Mouse (Mus musculus) mouse embryonic stem cell (cell line): ENCODE results near the gene Fan1.

ENCODE experiments used
- in situ Hi-C, 2 experiments: fragments of 300-500 bp; cut with MboI; formaldehyde crosslinking; loops; 1 replicate in 1 of 2; 3 replicates in 1 of 2; pipeline ENCODE4 v1.14.3; 2019 to 2020; ENCODE audit warnings: low sequenced_read_pairs in 2 of 2, low pct_unique_long_range_greater_than_20kb in 1 of 2, mixed read lengths in 1 of 2; ENCODE audit not compliant: unreplicated experiment in 1 of 2

The Fan1 gene

DNA sequence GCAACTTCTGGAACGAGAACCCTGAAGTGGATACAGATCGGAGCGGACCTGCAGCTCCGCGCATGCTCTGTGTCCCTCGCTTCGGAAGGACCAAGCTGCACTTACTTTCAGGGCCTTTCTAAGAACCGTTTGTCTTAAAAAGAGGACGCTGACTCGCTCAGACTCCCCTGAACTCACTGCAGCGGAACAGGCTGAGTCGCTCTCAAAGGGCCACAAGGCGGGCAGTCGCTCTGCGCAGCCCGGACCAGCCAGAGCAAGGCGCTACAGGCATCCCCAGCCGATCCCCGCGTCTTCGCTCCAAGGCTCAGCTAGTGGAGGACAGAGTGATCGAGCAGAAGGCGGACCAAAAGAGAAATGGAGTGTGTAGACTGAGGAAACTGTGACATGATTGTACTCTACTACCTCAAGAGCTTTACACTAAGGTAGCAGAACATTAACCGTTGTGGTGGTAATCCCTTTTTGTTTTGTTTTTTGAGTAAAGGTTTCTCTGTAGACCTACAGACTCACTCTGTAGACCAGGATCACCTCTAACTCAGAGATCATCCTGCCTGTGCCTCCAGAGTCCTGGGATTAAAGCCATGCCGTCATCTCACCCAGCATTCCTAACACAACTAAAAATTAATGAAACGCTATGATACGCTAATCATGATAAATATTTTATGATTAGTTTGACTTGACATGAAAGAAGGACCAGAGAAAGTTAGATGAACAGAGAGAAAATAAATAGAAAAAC, at the start of gene Fan1:
Fan1 (minus strand) TSS at position 266 of the 733 bp plus-strand sequence.
- in situ Hi-C loops, result no loop called here

DNA sequence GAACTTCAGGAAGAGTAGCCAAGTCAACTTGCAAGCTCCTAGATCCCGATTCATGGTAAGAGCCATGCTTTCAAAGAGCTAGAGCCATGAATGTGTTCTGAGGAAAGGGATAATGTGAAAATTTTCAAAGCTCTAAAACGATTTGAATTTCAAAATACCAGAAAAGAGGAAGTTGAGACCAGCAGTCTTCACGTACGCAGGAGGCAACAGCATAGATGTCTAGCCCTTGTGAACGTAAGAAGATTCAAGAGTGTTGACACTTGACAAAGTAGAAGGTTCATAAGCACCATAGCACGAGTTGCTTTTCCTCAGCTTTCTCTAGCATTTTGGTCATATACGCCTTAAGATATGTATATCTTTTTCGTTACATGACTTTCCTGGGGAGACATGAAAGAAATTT, 30.1 kb upstream of the Fan1 start:
- in situ Hi-C loops, result no loop called here

DNA sequence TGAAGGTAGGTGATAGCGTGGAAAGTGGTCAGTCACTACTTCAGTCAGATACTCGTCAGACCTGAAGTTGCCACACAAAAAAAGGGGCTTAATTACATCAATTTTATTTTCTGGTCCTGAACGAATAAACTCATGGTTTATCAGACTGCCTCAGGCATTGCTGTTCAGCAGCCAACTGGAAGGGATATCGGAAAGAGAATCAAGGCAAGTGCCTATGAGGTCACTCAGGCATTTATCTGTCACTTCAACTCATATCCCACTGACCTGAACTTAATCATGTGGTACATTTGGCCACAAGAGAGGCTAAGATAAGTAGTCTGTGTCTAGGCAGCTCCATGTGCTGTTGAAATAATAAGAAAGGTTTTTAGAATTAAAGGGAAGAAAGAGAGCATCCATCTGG, 28.6 kb upstream of the Fan1 start:
- in situ Hi-C loops, result no loop called here

DNA sequence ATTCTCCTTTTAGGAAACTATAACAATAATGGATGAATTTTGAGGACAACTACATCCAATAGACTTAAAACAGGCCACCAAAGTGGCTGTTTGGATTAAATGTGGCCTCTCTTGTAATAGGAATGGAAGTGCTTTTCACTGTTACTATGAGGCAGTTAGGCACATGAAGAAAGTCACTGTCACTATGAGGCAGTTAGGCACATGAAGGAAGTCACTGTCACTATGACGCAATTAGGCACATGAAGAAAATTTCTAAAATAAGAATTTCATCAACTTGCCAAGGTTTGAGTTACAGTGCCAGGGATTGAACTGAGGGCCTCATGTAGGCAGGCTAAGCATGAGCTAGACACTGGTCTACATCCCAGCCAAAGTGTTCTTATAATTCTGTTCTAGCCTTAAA, 26.8 kb upstream of the Fan1 start:
- in situ Hi-C loops, result no loop called here

DNA sequence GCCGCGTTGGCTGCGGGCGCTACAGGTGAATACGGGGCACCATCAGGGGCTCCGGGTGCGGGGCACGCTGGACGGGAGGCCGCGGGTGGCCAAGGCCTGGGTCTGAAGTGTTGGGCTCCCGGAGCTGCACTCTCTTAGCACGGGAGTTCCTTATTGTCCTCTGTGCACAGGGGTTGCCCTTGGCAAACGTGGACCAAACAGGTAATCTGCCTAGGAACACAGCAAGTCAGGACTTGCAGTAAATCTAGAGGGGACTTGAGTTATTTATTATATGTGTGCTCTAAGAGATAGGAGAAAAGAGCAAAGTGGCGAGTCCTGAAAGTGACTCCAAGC, 18.9 kb upstream of the Fan1 start:
- in situ Hi-C loops, result no loop called here

DNA sequence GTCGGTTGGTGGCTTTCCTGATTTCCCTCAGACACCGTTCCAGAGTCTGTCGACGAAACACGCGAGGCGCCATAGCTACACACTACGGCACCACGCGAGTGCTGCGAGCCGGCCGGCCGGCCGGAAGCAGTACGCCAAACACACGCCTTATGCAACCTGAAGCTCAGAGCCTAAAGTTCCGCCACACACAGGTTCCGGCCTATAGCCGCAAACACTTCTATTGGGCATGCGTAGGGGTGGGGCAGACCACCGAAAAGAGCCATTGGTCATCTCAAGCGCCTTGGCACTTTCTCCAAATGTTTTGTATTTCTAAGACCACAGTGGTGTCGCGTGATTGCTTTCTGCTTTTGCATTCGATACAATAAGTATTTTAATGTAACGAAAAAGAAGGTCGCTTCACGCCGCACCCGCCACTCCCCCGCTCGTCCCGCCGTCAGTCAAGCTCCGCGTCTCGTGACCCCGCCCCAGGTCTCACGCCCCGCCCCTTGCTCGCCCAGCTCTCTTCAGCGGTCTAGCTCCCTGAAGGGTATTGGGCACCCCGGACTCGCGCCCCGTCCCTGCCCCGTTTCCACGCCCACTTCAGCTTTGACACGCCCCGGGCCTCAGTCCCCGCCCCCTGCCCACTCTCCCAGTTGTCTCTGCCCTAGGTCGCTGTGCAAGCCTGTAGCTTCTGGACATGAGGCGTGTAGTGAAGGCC, 18.4 kb upstream of the Fan1 start, which contains the start of the genes Mphosph10 and Mcee:
Mphosph10 (minus strand) TSS at position 147 of the 697 bp plus-strand sequence.
Mcee (plus strand) TSS at position 486 of the 697 bp plus-strand sequence.
- in situ Hi-C loops, result no loop called here

DNA sequence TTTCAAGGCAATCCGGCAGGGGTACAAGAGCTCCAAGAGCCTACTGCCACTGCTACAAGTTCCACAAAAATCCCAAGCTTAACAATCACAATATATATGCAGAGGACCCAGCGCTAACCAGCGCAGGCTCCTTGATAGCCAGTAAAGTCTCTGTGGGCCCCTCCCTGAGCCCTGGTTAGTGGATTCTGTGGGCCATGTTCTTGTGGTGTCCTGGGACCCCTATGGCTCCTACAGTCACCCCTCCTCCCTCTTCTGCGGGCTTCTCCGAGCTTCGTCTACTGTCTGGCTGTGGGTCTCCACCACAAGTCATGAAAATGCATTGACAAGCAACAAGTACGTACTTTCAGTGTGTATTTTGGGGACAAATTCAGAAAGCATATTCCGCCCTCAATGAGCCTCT, 17.6 kb upstream of the Fan1 start:
- in situ Hi-C loops, result no loop called here

DNA sequence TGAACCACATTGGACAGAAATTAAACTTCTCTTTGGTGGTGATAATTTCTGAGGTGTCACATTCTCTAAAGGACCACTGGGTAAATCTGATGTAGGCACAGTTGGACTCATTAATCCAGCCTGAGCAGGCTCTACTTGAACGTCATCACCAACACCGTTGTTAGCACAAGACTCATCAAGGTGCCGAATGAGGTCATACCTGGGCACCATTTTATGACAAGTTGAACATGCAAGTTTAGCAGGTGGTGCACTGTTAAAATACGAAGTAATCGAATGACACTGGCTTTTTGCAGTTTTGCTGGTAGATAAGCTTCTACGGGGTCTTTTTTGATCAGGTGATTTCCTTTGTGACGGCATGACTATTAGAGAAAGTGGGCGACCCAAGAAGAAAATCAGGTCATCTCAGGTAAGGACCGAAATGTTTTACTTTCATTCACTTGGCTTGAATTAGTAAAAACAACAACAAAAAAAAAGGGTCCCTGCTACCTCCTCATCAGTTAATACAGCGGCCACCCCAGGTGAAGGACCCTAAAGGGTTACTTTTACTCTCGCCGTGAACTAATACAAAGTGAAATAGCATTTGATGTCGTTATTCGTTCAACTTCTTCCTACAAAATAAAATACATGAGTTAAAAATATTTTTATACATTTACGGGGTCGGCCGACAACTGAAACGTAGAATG, 607 bp downstream of the Fan1 start:
- in situ Hi-C loops, result no loop called here

DNA sequence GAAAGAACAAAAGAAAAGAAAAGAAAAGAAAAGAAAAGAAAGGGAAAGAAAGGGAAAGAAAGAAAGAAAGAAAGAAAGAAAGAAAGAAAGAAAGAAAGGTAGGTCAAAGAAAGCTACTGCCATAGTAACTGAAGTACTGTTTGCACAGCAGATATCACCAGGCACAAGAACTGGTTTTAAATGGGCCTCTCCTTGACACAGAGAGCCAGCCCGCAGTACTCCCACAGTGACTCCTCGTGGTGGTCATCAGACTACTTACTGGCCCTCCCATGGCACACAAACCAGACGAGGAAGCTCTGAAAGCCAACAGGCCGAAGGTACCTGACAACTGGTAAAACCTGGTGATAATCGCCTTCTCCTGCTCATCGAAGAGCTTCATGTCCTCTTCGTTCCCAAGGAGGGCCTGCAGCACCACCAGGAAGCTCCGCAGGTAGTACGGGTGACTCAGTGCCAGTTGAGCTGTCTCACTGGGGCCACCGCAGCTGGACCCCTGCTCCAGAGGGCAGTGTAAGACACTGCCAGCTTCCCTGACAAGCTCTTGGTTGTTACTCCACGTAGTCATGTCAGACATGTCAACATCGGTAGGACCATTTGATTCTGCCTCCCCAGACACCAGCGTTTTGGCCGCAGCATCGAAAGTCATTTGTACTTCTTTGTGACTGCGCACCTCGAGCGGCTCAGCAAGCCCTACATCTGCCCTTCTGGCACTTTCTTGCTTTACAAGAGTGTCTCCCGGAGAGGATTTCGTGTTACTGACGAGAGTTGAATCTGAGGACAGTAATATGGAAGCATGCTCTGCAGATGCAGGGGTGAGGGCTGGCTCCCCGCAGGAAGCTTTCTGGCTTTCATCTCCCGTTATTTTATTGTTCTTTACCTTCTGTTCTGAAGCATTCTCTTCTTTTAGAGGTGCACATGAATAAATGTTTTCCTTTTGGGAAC, 1.7 kb downstream of the Fan1 start:
- in situ Hi-C loops, result no loop called here

DNA sequence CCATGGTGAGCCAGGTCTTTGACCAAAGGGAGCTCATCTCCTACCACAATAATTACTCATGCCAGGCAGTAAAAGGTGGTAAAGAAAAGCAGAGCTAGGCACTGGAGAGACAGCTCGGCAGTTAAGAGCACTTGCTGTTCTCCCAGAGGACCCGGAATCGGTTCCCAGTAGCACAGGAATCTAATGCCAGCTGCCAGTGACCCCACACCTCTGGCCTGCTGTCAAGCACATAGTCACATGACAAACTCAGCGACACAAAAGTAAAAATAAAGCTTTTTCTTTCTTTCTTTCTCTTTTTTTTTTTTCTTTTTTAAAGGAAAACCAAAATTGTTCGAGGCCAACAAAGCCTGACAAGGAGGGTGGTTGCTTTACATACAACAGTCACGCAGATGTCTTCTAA, 4.1 kb downstream of the Fan1 start:
- in situ Hi-C loops, result no loop called here

DNA sequence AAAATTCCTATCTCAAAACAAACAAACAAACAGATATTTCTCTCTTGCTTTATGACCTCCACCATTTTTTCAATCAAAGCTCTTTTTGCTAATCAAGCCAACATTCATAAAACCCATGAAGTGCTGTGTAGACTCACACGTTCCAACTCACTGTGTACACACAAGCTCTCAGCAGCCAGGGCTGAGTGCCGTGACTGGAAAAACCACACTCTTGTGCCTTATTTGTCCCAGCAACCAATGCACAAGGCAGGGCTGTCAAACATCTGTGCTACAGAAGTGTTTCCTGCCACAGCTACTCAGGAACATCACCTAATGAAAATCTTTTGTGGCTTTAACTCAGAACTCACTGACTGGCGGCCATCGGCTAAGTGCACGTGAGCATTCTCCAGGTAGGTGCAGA, 8.0 kb downstream of the Fan1 start:
- in situ Hi-C loops, result no loop called here

DNA sequence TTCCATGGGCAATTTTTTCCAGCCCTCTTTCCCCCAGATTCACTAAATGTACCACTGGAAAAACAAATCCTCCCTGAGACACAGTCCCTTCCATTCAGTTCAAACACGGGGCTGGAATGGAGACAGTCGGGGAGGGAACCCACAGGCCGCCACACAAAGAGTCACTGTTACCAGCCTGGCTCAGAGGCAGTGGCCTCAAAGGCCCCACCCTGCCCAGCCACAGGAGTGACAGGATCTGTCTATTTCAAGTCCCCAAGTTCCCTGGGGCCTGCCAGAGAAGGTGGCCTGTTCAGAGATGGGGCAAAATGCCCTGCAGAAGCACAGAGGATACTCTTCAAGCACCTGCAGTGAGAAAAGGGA, 13.3 kb downstream of the Fan1 start:
- in situ Hi-C loops, result no loop called here

DNA sequence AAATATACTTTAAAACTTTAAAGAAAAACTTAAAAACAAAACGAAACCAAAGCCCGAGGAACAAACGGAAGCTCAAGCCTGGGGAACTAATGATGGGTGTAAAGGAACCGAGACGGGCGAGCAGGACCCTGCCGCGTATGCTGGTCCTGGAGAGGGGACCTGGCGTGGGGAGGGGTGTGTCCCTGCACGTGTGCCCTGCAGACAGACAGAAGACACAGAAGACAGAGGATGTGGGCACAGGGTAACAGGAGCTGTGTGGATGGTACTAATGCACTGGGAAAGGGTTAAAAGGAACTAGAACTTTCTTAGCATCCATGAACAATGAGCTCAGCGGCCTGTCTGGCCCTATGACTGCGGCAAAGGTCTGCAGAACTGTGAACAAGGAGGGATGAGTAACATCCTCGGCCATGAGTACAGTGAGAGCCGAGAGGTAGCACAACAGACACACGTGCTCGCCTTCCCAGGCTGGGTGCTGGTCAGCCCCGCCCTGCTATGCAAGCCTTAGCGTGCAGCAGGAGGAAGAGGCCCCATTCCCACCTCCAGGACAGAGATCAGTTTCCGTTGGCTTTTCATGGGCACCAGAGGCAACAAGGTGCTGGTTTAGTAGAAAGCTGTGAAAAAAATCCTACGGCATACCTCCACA, 13.8 kb downstream of the Fan1 start:
- in situ Hi-C loops, result no loop called here

DNA sequence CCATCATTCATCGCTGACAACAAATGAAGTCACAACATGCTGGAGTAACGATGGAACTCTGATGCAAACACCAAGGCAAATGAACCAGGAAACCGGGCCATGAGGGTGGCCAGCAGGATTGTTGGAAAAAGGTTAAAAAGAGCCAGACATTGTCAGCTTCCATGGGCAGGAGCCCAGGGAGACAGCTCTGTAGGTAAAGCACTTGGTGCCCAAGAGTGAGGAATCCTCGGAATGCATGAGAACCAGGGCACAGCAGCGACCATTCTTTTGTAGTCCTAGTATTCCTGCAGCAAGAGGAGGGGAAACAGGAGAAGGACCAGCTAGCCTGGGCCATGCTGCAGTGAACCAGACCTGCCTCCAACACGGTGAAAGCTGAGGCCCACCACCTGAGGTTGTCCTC, 15.2 kb downstream of the Fan1 start:
- in situ Hi-C loops, result no loop called here

DNA sequence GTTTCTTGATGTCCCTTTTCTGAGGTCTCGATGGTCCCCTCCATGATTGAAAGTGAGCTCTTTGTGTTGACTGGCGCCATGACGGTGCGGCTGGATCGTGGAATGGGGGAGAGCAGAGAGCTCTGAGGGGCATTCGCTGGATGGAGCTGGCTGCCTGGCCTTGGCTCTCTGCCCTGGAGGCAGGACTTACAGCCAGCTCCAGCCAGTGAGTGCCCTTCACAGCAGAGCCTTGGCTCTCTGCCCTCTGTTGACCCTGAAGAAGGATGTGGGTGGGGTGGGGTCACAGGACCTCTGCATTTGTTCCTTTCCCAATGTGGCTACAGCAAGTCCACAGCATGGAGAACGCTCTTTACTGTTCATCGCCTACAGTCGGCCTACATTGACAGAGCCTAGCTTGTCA, 16.5 kb downstream of the Fan1 start:
- in situ Hi-C loops, result no loop called here

DNA sequence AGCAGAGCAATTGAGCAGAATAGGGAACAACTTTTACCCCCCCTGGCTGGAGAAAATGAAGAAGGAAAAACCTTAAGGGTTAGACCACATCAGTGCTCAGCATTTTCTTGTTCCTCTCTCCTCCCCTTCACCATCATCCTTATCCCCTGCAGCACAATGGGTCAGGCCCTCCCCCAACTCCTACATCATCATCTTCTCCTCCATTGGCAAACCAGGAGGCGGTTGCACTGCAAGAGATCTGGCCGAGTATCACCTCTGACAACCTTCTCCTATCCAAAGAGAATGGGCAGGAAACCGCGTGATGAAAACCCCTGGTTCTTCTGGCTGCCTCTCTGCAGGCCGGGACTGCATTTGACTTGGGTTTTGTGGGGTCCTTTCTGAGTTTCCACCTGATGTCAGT, 17.2 kb downstream of the Fan1 start:
- in situ Hi-C loops, result no loop called here

DNA sequence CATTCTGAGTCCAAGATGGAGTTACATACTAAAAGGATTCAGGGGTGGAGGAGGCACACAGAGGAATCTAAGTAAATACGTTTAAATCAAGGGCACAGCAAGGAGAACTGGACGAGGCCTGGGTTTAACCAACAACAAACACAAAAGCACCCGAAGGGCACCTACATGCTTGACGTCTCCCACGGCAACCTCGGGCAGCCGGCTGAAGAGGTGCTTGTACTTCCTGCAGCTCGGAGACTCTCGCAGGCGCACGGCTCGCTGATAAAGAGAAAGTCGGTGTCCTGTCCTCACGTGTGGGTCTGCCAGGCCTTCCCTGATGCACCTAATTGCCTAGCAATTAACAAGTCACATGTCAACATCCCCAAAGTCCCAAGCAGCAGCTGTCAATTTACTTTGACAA, 19.7 kb downstream of the Fan1 start:
- in situ Hi-C loops, result no loop called here

DNA sequence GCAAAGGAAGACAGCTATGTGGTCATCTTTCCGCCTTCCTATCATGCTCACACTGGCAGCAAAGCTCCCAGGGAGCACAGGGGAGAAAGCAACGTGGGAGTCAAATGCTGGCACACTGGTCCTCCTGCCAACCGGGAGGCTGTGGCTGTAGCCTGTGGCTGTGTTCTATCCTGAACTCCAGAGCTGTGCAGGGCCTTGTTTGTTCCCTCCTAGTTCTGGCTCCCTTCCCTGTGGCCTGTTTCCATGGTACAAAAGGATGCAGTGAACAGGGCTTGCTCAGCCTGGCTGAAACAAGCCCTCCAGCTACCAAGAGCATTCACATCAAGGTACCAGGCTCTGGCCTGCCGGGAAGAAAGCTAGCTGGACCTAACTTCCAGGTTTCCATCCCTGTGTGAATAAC, 22.8 kb downstream of the Fan1 start:
- in situ Hi-C loops, result no loop called here
